In genomic region chr3:84250275-84250674, GRCm38 (mm10) we compare ENCODE assay signal across 12 mouse cellular contexts.
"Had no signal": no experiment of that assay in that cellular context is flagged by ENCODE, and none has a peak within 500 bp of the region (broad histone marks: within the 10 kb centered on the region; RNA-seq: fewer than 3 reads in every experiment).

No protein-coding gene starts in this region.

- H3K9me3 ChIP-seq: limb, embryonic 10.5 days; liver, embryonic 15.5 days; midbrain, embryonic 13.5 days had no signal

- DNase-seq: layer of hippocampus, adult 9-11 months; lung, adult 2 months; lung, postnatal 36 days; right cerebral cortex, postnatal 14 days; thymus, postnatal 36 days had no signal

- H3K9ac ChIP-seq: liver, embryonic 15.5 days; midbrain, embryonic 13.5 days had no signal

- ATAC-seq: hindbrain, embryonic 16.5 days; inflammation-experienced regulatory T-cells, adult 6 months; lung, postnatal 0 days; midbrain, embryonic 13.5 days had no signal

- H3K27me3 ChIP-seq: liver, embryonic 15.5 days; midbrain, embryonic 13.5 days had no signal

- H3K4me2 ChIP-seq: liver, embryonic 11.5 days; liver, embryonic 15.5 days; midbrain, embryonic 13.5 days had no signal

- H3K4me1 ChIP-seq: liver, embryonic 15.5 days had no signal

- H3K36me3 ChIP-seq: limb, embryonic 10.5 days; liver, embryonic 15.5 days had no signal

- H3K4me3 ChIP-seq: limb, embryonic 10.5 days; liver, embryonic 15.5 days; midbrain, embryonic 13.5 days had no signal

- H3K27ac ChIP-seq: limb, embryonic 10.5 days; liver, embryonic 15.5 days; midbrain, embryonic 13.5 days had no signal
